Mouse (Mus musculus) stomach, postnatal 0 days (tissue): ENCODE results near the gene Wdr37. TPM values are rescaled to one million over a fixed set of nuclear protein-coding genes. Genes with fewer than 3 reads are reported as not detected.
A peak's percentile ranks its signal among the peaks of the same experiment; 100 is the strongest.
"Not testable (repeated sequence)": the region's sequence is repeated elsewhere in the genome, so short reads cannot be mapped to it uniquely, and the experiment has no call there.

Experiments used
- ATAC-seq: fragments of 200-750 bp; cut with Nextera tagmentation; 2 replicates; pipeline ENCODE4 v1.8.0; 2017; ENCODE audit not compliant: low FRiP score, low TSS enrichment
- DNase-seq: peaks from one replicate; pipeline ENCODE4 v3.0.0-alpha.2; 2016; ENCODE audit warnings: low spot score
- H3K27ac ChIP-seq: fragments of 300-500 bp; sonication (generic); replicated peaks from 2 replicates; pipeline ENCODE4 v1.5.1; 2014; ENCODE audit warnings: mild to moderate bottlenecking, control low read depth
- H3K27me3 ChIP-seq: fragments of 300-500 bp; sonication (generic); 2 replicates; pipeline ENCODE4 v1.6.1; 2014; ENCODE audit warnings: low read length; ENCODE audit not compliant: control insufficient read depth, insufficient read depth
- H3K36me3 ChIP-seq: fragments of 300-500 bp; sonication (generic); 2 replicates; pipeline ENCODE4 v1.6.1; 2014; ENCODE audit warnings: low read length, mixed read lengths; ENCODE audit not compliant: control insufficient read depth, insufficient read depth
- H3K4me1 ChIP-seq: fragments of 300-500 bp; sonication (generic); replicated peaks from 2 replicates; pipeline ENCODE4 v1.6.1; 2014; ENCODE audit warnings: antibody characterized with exemption; ENCODE audit not compliant: control insufficient read depth, insufficient read depth
- H3K4me2 ChIP-seq: fragments of 300-500 bp; sonication (generic); replicated peaks from 2 replicates; pipeline ENCODE4 v1.6.1; 2014; ENCODE audit warnings: low read depth, mild to moderate bottlenecking, control low read depth, moderate library complexity
- H3K4me3 ChIP-seq: fragments of 300-500 bp; sonication (generic); 2 replicates; pipeline ENCODE4 v1.5.1; 2014; ENCODE audit warnings: low read depth, low read length, control low read depth
- H3K9ac ChIP-seq: fragments of 300-500 bp; sonication (generic); 2 replicates; pipeline ENCODE4 v1.6.1; 2014; ENCODE audit warnings: mild to moderate bottlenecking, low read length, control low read depth, mixed read lengths
- H3K9me3 ChIP-seq: fragments of 300-500 bp; sonication (generic); 2 replicates; pipeline ENCODE4 v1.6.1; 2016; ENCODE audit warnings: low read length; ENCODE audit not compliant: control insufficient read depth
- CTCF ChIP-seq: IDR thresholded peaks from 2 replicates; pipeline ENCODE4 v1.5.1; 2016; ENCODE audit warnings: antibody characterized with exemption, low read depth, mild to moderate bottlenecking, moderate library complexity
- EP300 ChIP-seq: optimal IDR thresholded peaks from 2 replicates; pipeline ENCODE3; 2016; ENCODE audit warnings: antibody characterized with exemption
- WGBS: fragments of 180-500 bp; shearing (Covaris S2); extraction: QIAGEN DNeasy Blood & Tissue Kit; methylation state at CpG from one replicate; pipeline ENCODE4 v1.1.7; 2014; 5-methylcytosine and 5-hydroxymethylcytosine counted together
- polyA plus RNA-seq: library from polyadenylated mRNA; unstranded; fragments of >200 nt; fragmentation: Nextera tagmentation; extraction: Ambion mirVana; gene quantifications from 2 replicates; pipeline ENCODE4 v1.2.1, GENCODE M21; 2015

The Wdr37 gene
- polyA plus RNA-seq, 1 experiment from 2014 or later: 7.4 TPM

DNA sequence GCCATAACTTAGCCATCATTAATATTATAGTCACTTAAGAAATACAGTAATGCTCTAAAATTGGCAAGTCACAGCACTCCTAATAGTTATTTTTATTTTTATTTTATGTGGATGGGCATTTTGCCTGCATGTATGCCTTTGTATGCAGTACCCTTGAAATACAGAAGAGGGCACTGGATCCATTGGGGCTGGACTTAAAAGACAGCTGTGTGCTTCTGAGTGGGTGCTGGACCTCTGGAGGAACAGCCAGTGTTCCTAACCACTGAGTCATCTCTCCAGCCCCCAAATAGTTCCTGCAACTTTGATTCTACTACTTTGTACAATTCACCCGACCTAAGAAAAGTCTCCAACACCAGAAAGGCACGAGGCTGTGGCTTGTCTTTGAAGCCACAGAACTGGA lies 24.0 kb downstream of the Wdr37 start:
- peaks cover 11% of the 10 kb centered on the region for H3K36me3 ChIP-seq
- H3K27ac ChIP-seq: no peak overlapping the region
- 0 out of 2 replicates have a peak, but pooled peaks have one; percentile 40 for ATAC-seq
- TF ChIP-seq CTCF (peak; percentile 80), EP300 (no peak)
- WGBS: 54% methylated on average over 2 of the region's 2 CpGs
- no peak overlapping the region for H3K4me2 ChIP-seq
- H3K4me1 ChIP-seq: no peaks in the 10 kb centered on the region
- DNase-seq: no peak
- H3K4me3 ChIP-seq: no peak overlapping the region
- no peak overlapping the region for H3K9ac ChIP-seq
- H3K27me3 ChIP-seq: no peaks in the 10 kb centered on the region
- H3K9me3 ChIP-seq: no peaks in the 10 kb centered on the region

DNA sequence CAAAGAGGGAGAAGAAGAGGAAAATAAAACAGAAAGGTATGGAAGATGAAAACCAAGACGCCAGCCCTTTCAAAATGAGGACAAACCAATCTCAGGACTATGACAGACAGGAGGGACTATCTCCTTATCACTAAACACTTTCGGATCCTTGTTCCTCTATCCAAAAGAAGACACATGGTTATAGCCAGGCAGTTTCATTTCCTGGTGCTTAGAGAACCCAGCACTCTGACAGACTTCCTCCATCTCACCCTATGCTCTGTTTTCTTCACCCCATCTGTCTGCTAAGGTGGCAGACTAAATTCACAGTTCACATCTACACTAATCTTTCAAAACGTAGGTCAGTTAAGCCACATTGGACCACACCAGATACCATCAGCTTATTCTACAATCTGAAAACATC lies 29.4 kb downstream of the Wdr37 start:
- Histone ChIP-seq H3K9me3 (no peaks in the 10 kb centered on the region), H3K27ac (no peak overlapping the region), H3K27me3 (no peaks in the 10 kb centered on the region), H3K36me3 (peaks cover 10% of the 10 kb centered on the region; the same call in 1 of the 2 replicates), H3K4me3 (no peak overlapping the region), H3K4me1 (no peaks in the 10 kb centered on the region), H3K9ac (no peak overlapping the region), H3K4me2 (no peak overlapping the region)
- no peak for DNase-seq
- no peak for TF ChIP-seq EP300
- TF ChIP-seq CTCF: no peak
- 91% methylated on average over 3 of the region's 3 CpGs for WGBS
- ATAC-seq: no peak

DNA sequence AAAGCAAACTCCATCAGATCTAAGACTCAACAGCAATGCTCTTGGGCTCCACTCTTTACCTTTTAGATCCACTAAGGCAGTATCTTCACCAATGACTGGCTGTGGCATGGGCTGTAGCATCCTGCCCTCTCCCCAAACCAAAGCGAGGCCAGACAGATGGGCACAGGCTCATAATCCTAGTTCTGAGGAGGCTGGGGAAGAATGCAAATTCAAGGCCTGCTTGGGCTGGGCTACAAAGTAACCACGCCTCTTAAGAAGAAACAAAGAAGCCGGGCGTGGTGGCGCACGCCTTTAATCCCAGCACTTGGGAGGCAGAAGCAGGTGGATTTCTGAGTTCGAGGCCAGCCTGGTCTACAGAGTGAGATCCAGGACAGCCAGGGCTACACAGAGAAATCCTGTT lies 29.9 kb downstream of the Wdr37 start:
- not testable (repeated sequence) for H3K36me3 ChIP-seq, H3K9me3 ChIP-seq, H3K4me3 ChIP-seq, H3K27ac ChIP-seq, H3K4me2 ChIP-seq, ATAC-seq, H3K4me1 ChIP-seq, H3K27me3 ChIP-seq, H3K9ac ChIP-seq, DNase-seq
- WGBS: 94% methylated on average over 7 of the region's 7 CpGs

DNA sequence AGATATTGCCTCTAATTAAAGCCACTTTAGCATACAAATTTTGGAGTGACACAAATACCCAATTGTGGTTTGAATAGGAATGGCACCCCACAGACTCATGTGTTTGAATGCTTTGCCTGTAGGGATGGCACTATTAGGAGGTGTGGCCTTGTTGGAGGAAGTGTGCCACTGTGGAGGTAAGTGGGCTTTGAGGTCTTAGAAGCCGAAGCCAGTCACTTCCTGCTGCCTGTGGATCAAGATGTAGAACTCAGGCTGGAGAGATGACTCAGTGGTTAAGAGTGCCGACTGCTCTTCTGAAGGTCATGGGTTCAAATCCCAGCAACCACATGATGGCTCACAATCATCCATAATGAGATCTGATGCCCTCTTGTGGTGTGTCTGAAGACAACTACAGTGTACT lies 30.8 kb downstream of the Wdr37 start:
- ATAC-seq (no peak), DNase-seq (no peak)
- Histone ChIP-seq H3K4me3 (no peak overlapping the region), H3K4me2 (no peak overlapping the region), H3K4me1 (no peaks in the 10 kb centered on the region), H3K9ac (no peak overlapping the region), H3K9me3 (no peaks in the 10 kb centered on the region), H3K27ac (no peak overlapping the region), H3K27me3 (no peaks in the 10 kb centered on the region), H3K36me3 (peaks cover 7% of the 10 kb centered on the region; the same call in 1 of the 2 replicates)
- TF ChIP-seq CTCF: no peak
- TF ChIP-seq EP300: no peak
- 75% methylated on average over 2 of the region's 2 CpGs for WGBS

DNA sequence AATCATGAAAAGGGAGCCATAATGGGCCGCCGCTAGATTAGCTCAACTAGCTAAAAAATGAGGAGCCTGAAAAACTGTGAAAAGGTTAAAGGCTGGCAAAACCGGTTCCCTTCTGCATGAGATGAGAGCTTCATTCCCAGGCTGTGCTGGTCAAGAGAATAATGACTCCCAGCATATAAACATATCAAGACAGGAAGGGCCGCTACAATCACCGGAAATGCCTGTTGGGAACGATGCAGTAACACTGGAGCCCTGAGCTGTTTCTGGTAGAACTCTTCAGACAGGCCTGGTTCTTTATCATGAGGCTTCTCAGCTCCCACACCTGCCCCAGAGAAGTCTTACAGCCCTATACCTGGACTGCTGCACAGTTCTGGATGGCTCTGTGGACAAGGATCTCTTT lies 31.8 kb downstream of the Wdr37 start:
- Histone ChIP-seq H3K27me3 (no peaks in the 10 kb centered on the region), H3K9ac (no peak overlapping the region), H3K4me1 (no peaks in the 10 kb centered on the region), H3K4me2 (no peak overlapping the region), H3K4me3 (no peak overlapping the region), H3K36me3 (peaks cover 7% of the 10 kb centered on the region), H3K27ac (0 out of 2 replicates have a peak overlapping the region, but pooled peaks have one; percentile 31), H3K9me3 (no peaks in the 10 kb centered on the region)
- ATAC-seq (no peak), DNase-seq (no peak)
- WGBS: 70% methylated on average over 6 of the region's 6 CpGs
- TF ChIP-seq EP300 (no peak), CTCF (no peak)

DNA sequence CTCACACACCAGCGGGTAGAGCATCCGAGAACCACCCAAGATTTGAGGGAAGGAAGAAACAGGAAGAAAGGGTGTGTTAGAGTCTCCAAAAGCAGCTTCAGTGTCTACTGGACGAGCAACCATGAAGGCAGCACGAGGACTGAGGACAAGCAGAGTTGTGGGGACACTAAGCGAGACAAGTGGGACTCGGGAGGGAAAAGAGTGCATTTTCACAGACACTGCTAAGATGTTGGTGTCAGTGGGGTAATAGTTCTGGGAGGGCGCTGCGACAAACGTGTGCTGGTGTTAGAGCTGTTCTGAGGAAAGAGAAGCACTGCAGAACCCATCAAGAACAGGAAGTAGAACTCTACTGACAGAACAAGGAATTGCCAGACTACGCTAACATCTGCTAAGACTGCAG lies 32.6 kb downstream of the Wdr37 start:
- DNase-seq (no peak), ATAC-seq (no peak)
- WGBS: 85% methylated on average over 10 of the region's 10 CpGs
- H3K36me3 ChIP-seq: peaks cover 13% of the 10 kb centered on the region
- TF ChIP-seq EP300: no peak
- no peak for TF ChIP-seq CTCF
- no peaks in the 10 kb centered on the region for H3K4me1 ChIP-seq
- no peak overlapping the region for H3K4me2 ChIP-seq
- H3K9ac ChIP-seq: no peak overlapping the region
- no peaks in the 10 kb centered on the region for H3K9me3 ChIP-seq
- H3K4me3 ChIP-seq: no peak overlapping the region
- H3K27ac ChIP-seq: 0 out of 2 replicates have a peak overlapping the region, but pooled peaks have one; percentile 31
- no peaks in the 10 kb centered on the region for H3K27me3 ChIP-seq
